Mouse (Mus musculus) lung, adult 2 months (tissue): Measurements from ENCODE around the gene Serpina1f.

Experiments used
- CTCF ChIP-seq: fragments of 200-500 bp; IDR thresholded peaks from 2 replicates; pipeline ENCODE4 v1.5.1; 2011; ENCODE audit warnings: mild to moderate bottlenecking, low read length, control low read depth; ENCODE audit not compliant: insufficient read depth
- POLR2A ChIP-seq: fragments of 200-500 bp; IDR thresholded peaks from 2 replicates; pipeline ENCODE4 v1.6.1; 2011; ENCODE audit warnings: low read depth, mild to moderate bottlenecking, control low read depth, low read length, borderline replicate concordance; ENCODE audit errors: extremely low read depth

- TF ChIP-seq CTCF (no peak), POLR2A (no peak)
Measured at GRCm38 (mm10) chr12:103700144-103700750, 4.9 kb upstream of the Serpina1f start.
